Mouse (Mus musculus) heart, adult 18-20 months (tissue): ENCODE results near the gene Msi2. TPM values are rescaled to one million over a fixed set of nuclear protein-coding genes. Genes with fewer than 3 reads are reported as not detected.

Source experiments
- DNase-seq, 2 experiments: peaks; one replicate each; pipeline ENCODE4 v3.0.0; 2021 to 2022; ENCODE audit warnings: mixed read lengths in 1 of 2
- total RNA-seq, 2 experiments: library from RNA; stranded (reverse); gene quantifications; 2 replicates each; pipeline ENCODE4 v1.2.3; 2021

Msi2 gene
- total RNA-seq, 2 experiments from 2014 or later, result 179 to 203 TPM

GRCm38 (mm10) chr11:88613771-88614526, 104.4 kb downstream of the Msi2 start:
- peak in 1 of 2 experiments; percentile 68 for DNase-seq

DNA sequence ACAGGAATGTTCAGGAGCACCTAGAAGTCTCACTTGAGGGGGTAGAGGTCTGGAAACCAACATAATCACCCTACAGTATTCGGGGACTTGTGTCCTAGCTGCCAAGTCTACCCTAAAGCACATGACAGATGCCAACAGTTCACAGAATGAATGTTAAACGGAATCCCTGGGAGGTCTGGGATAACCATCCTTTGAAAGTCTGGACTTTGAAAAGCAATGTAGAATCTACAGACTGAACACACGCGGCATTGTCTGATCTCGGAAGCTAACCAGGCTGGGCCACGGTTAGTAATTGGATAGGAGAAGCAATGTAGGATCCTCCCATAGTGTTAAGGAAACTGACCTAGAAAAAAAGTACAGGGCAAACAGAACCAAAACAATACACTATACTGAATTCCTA, 105.3 kb downstream of the Msi2 start:
- DNase-seq, result no peak

GRCm38 (mm10) chr11:88612141-88612540, 106.2 kb downstream of the Msi2 start:
- peak; percentile 80 to 86 for DNase-seq

GRCm38 (mm10) chr11:88610809-88611208, 107.5 kb downstream of the Msi2 start:
- DNase-seq, result no peak

GRCm38 (mm10) chr11:88610112-88610511, 108.2 kb downstream of the Msi2 start:
- no peak for DNase-seq

DNA sequence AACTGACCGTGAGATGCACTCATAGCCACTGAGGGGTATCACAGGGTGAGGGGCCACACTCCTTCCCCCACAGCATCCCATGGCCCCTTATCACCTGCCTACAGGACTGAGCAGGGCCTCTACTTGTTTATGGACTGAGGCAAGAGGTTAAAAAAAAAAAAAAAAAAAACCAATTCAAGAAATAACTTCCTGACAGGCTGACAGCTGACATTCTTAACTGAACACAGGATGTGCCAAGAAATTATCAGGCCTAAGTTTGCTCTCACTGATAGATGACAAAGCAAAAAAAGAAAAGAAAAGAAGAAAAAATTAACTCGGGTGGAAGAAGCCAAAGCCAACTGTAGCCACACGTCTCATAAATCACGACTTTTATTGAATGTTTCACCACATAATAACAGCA, 109.7 kb downstream of the Msi2 start:
- DNase-seq, result no peak

GRCm38 (mm10) chr11:88607725-88608383, 110.5 kb downstream of the Msi2 start:
- DNase-seq, result peak in 1 of 2 experiments; percentile 43

DNA sequence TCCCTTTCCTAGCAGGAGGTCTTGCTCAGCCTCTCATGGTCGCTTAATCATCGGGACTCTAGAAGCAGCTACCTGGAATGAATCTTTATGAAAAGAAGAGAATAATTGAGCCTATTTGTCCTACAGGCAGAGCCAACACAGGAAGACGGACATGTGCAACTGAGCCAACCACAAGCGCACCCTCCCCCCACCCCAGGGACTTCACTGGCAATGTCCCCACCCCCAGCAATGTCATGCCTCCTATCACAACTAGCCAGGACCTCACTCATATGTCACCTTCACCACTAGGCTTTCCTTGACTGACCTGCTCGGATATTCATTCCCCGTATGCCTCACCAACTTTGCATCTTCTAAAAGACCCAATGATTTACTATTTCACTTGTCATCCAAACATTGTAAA, 112.5 kb downstream of the Msi2 start:
- DNase-seq, result no peak

GRCm38 (mm10) chr11:88605098-88605525, 113.2 kb downstream of the Msi2 start:
- DNase-seq, result peak; percentile 62 to 79

GRCm38 (mm10) chr11:88604635-88605034, 113.7 kb downstream of the Msi2 start:
- no peak for DNase-seq

- no peak for DNase-seq
These were observed 114.9 kb downstream of the Msi2 start for GRCm38 (mm10) chr11:88603366-88603765.

DNA sequence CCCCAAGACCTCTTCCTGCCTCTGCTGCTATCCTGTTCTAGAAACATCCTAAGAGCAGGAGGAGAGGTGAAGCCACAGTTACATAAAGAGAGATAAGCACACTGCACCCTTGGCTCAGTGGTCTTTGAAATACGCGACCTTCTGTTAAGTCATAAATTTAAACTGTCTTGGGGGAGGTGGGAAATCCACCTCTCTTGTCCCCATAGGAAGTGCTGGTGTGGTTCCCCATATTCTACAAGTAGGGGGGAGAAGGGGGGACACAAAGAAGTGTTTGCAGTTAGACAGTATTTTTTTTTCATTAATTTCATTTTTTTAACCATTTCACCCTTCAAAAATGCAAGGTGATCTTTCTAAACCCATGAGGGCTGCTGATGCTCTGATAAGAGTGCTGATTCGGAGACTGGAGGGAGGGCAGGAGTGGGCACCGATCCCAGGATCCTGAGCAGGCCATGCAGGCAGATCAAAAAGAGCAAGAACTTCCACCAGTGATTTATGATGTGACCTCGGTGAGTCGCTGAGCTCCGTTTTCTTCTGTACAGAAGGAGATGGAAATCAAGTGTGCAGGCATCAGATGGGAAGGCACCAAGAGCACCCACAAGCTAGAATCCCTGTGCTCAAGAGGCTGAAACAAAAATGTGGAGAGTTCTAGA, 115.7 kb downstream of the Msi2 start:
- DNase-seq, result no peak

- DNase-seq, result no peak
These were observed 118.1 kb downstream of the Msi2 start for GRCm38 (mm10) chr11:88600194-88600593.

- peak; percentile 61 to 66 for DNase-seq
These were observed 118.8 kb downstream of the Msi2 start for GRCm38 (mm10) chr11:88599332-88600130.

DNA sequence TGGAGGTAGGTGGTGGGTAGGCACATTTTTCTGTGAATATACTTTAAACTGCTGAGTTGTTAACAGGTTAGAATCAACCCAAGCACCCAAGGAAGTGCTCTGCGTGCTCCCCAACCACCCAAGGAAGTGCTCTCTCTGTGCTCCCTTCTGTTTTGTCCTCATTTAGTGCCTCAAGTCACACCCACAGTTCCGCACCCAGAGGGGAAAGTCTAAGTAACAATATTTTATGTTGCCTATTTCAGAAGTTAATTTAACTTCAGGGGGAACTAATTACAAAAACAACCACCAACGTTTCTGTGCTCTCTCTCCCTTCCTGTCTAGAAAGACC, 119.5 kb downstream of the Msi2 start:
- DNase-seq, result peak in 1 of 2 experiments; percentile 54

DNA sequence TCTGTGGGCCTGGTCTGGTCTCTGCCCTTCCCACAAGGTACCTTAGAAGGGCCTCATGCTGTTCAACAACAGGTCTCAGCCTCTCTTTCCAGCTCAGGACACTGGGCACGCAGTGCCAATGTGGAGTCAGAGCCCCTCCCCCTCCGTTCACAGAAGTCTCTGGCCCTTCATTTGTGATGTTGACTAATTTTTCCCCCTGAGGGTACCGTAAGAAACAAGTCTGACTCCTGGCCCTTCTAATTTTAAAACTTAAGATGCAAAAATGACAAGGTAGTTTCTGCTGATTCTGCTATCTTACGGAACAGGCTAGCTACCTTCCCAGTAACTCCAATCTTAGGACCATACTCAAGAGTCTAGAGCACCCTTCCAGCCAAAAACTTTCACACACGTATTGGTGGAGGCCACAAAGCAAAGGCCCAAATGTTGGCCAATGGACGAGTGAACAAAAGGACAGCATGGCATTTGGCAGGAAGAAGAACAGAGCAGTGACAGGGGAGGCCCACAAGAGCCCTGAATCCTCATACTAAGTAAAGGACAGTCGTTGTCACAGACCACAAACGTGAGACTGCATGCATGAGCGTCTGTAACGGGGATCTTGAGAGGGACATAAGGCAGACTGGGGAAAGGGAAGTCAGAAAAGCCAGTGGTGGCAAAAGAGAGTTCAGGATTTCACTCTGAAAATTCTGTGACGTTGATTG, 120.0 kb downstream of the Msi2 start:
- DNase-seq, result no peak

DNA sequence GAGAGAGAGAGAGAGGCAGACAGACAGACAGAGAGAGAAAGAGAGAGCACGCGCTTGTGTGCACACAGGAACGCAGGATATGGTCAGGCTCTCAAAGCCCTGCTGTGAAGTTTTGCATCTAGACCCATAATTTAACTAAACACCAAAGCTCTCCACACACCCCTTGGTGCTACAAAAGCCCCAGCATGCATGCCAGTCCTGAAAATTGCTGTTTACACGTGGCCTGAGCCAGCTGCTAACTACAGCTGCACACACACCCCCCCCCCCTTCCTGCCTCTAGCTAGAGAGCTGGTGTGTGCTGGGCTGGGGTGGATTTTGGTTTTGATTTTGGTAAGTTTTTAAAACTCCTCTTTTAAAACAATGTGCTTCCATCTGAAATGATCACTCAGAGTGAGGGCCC, 122.7 kb downstream of the Msi2 start:
- no peak for DNase-seq

- no peak for DNase-seq
These were observed 123.3 kb downstream of the Msi2 start for GRCm38 (mm10) chr11:88594804-88595611.

DNA sequence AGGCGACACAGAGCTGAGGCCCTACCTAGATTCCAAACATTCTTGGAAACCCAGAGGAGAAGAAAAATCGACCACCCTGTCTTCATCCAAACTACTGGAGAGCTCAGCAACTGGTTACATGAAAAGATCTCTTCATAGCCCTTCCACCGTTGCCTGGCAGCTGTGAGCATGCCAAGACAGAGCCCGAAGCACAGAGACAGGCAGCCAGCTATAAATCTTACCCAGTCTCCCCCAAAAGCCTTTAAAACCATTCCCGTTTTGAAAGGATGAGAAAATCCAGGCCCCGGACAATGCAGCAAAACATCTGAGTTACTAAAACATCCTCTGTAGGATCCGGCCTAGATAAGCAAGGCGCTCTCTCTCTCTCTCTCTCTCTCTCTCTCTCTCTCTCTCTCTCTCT, 124.3 kb downstream of the Msi2 start:
- DNase-seq, result no peak

DNA sequence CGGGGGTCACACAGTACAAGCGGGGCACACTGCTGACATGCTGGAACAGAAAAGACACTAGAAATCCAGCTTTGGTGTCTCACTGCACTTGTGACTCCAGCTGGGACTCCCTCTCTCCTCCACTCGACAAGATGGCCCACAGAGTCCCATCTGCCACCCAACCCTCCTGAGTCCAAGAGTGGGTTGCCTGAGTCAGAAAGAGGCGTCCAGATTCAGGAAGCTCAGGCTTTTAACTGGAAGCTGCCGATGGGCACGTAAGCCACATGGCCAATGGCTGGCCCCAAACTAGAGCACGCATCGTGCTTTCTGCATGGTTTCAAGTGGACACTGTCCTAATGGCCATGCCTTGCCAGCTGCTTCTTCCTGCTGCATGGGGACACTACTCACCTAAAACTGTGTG, 126.2 kb downstream of the Msi2 start:
- no peak for DNase-seq

DNA sequence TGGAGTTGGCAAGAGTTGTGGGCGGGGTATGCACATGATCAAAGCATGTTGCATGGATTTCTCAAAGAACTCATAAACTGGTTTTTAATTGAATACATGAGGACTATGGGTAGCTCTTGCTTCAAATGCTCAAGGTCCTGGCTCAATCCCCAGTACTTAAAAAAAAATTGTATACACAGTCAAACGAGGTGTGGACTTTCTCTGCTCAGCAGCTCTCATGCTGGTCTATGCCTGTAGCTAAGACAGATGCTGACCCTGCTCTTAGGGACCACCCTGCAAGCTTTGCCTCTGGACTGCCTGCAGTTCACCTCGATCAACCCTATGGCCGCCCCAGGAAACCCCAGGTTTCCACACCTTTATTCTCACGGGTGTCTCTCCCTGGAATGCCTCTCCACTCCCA, 127.7 kb downstream of the Msi2 start:
- DNase-seq, result no peak
